Mouse (Mus musculus): ENCODE data around the gene Cpm. TPM values are rescaled to one million over a fixed set of nuclear protein-coding genes. Genes with fewer than 3 reads are reported as not detected.

Gene Cpm
- polyA plus RNA-seq, 1 experiment from 2014 or later, result 5.0 TPM

GRCm38 (mm10) chr10:117684298-117685170, 55.2 kb downstream of the Cpm start:
- Histone ChIP-seq H3K27me3 (ENCODE audit: control insufficient read depth, insufficient read depth, low read length) (no peaks in the 10 kb centered on the region), H3K36me3 (ENCODE audit: control insufficient read depth, insufficient read depth, low read length) (peaks cover 5% of the 10 kb centered on the region; the same call in 1 of the 2 replicates), H3K27ac (ENCODE audit: low read depth, low read length) (no peak overlapping the region), H3K9ac (ENCODE audit: low read length) (no peak overlapping the region), H3K4me1 (replicated peaks; ENCODE audit: control insufficient read depth, insufficient read depth, low read length) (no peaks in the 10 kb centered on the region), H3K4me3 (ENCODE audit: low read depth, low read length) (no peak overlapping the region), H3K4me2 (ENCODE audit: low read depth, low read length, severe bottlenecking) (no peak overlapping the region), H3K9me3 (ENCODE audit: control insufficient read depth, low read length) (no peaks in the 10 kb centered on the region)
- ATAC-seq (replicated peaks; ENCODE audit: low FRiP score) (no peak), DNase-seq (ENCODE audit: low spot score) (no peak)
- WGBS, result 91% methylated on average over 19 of the region's 19 CpGs

- Histone ChIP-seq H3K27ac (ENCODE audit: low read depth, low read length) (no peak overlapping the region), H3K36me3 (ENCODE audit: control insufficient read depth, insufficient read depth, low read length) (peaks cover 5% of the 10 kb centered on the region; the same call in 1 of the 2 replicates), H3K4me1 (replicated peaks; ENCODE audit: control insufficient read depth, insufficient read depth, low read length) (no peaks in the 10 kb centered on the region), H3K4me2 (ENCODE audit: low read depth, low read length, severe bottlenecking) (no peak overlapping the region), H3K4me3 (ENCODE audit: low read depth, low read length) (no peak overlapping the region), H3K9me3 (ENCODE audit: control insufficient read depth, low read length) (no peaks in the 10 kb centered on the region), H3K9ac (ENCODE audit: low read length) (no peak overlapping the region), H3K27me3 (ENCODE audit: control insufficient read depth, insufficient read depth, low read length) (no peaks in the 10 kb centered on the region)
- DNase-seq (ENCODE audit: low spot score), result no peak
- WGBS, result 93% methylated on average over 15 of the region's 15 CpGs
- ATAC-seq (replicated peaks; ENCODE audit: low FRiP score), result no peak
Observed at GRCm38 (mm10) chr10:117685171-117685848, 56.0 kb downstream of the Cpm start.

DNA sequence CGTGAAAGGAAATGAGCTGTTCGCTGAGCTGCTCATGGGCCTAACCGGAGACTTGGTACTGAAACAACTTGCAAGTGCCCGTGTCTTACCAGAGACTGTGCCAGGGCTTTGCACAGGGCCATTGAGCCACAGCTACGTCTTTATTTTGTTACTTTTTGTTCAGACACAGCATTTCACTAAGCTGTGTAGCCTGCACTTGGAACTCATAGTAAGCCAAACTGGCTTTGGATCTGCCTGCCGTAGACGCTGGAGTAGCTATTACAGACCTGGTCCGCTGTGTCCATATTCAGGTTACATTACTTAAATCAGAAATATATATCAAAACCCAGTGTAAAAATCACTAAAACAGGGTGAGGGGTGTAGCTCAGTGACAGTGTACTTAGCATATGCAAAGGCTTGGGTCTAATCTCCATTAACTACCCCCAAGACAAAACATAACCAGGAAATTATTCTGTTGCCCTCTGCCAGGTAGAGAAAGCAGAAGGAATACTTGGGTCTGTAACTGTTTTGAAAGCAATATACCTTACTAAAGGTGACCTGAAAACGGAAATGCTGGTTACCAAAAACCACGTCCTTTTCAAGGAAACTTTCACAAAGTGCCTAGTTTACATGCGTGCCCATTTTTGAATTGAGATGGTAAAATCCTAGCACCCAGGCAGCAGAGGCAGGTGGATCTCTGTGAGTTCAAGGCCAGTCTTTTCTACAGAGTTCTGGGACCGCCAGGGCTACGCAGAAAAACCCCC, 56.7 kb downstream of the Cpm start:
- 93% methylated on average over 13 of the region's 13 CpGs for WGBS

DNA sequence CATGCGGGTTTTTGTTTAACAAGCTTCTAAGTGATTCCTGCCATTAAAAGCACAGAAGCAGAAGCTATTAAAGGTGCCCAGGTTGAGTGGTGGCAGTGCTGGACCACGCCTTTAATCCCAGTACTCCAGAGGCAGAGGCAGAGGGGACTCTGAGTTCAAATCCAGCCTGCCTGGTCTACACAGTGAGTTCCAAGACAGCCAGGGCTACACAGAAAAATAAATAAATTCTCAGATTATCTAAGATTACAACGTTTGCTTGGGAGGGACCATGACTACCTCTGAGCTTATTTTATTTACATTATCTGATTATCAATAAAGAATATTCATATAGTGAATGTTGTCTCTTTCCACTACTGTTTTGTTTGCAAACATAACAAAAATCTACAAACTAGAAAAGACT, 57.7 kb downstream of the Cpm start:
- Histone ChIP-seq H3K4me2 (ENCODE audit: low read depth, low read length, severe bottlenecking) (no peak overlapping the region), H3K9ac (ENCODE audit: low read length) (no peak overlapping the region), H3K27ac (ENCODE audit: low read depth, low read length) (no peak overlapping the region), H3K27me3 (ENCODE audit: control insufficient read depth, insufficient read depth, low read length) (no peaks in the 10 kb centered on the region), H3K36me3 (ENCODE audit: control insufficient read depth, insufficient read depth, low read length) (peaks cover 9% of the 10 kb centered on the region; the same call in 1 of the 2 replicates), H3K4me1 (replicated peaks; ENCODE audit: control insufficient read depth, insufficient read depth, low read length) (no peaks in the 10 kb centered on the region), H3K9me3 (ENCODE audit: control insufficient read depth, low read length) (no peaks in the 10 kb centered on the region), H3K4me3 (ENCODE audit: low read depth, low read length) (no peak overlapping the region)
- DNase-seq (ENCODE audit: low spot score), result no peak
- no peak for ATAC-seq (replicated peaks; ENCODE audit: low FRiP score)
- WGBS, result 88% methylated on average over 3 of the region's 3 CpGs

More for the DNA sequence above, 56.7 kb downstream of the Cpm start:
- H3K9ac ChIP-seq (ENCODE audit: low read length), result no peak overlapping the region
- H3K4me2 ChIP-seq (ENCODE audit: low read depth, low read length, severe bottlenecking), result no peak overlapping the region
- ATAC-seq (replicated peaks; ENCODE audit: low FRiP score) (no peak), DNase-seq (ENCODE audit: low spot score) (no peak)
- no peaks in the 10 kb centered on the region for H3K9me3 ChIP-seq (ENCODE audit: control insufficient read depth, low read length)
- H3K27me3 ChIP-seq (ENCODE audit: control insufficient read depth, insufficient read depth, low read length), result no peaks in the 10 kb centered on the region
- H3K36me3 ChIP-seq (ENCODE audit: control insufficient read depth, insufficient read depth, low read length), result peaks cover 5% of the 10 kb centered on the region; the same call in 1 of the 2 replicates
- no peak overlapping the region for H3K4me3 ChIP-seq (ENCODE audit: low read depth, low read length)
- no peaks in the 10 kb centered on the region for H3K4me1 ChIP-seq (replicated peaks; ENCODE audit: control insufficient read depth, insufficient read depth, low read length)
- H3K27ac ChIP-seq (ENCODE audit: low read depth, low read length), result no peak overlapping the region

- H3K9me3 ChIP-seq (ENCODE audit: control insufficient read depth, low read length), result no peaks in the 10 kb centered on the region
- DNase-seq (ENCODE audit: low spot score), result no peak
- no peaks in the 10 kb centered on the region for H3K4me1 ChIP-seq (replicated peaks; ENCODE audit: control insufficient read depth, insufficient read depth, low read length)
- H3K4me2 ChIP-seq (ENCODE audit: low read depth, low read length, severe bottlenecking), result no peak overlapping the region
- 88% methylated on average over 7 of the region's 7 CpGs for WGBS
- no peak overlapping the region for H3K9ac ChIP-seq (ENCODE audit: low read length)
- no peak for ATAC-seq (replicated peaks; ENCODE audit: low FRiP score)
- H3K4me3 ChIP-seq (ENCODE audit: low read depth, low read length), result no peak overlapping the region
- H3K36me3 ChIP-seq (ENCODE audit: control insufficient read depth, insufficient read depth, low read length), result peaks cover 11% of the 10 kb centered on the region; the same call in 1 of the 2 replicates
- no peak overlapping the region for H3K27ac ChIP-seq (ENCODE audit: low read depth, low read length)
- H3K27me3 ChIP-seq (ENCODE audit: control insufficient read depth, insufficient read depth, low read length), result no peaks in the 10 kb centered on the region
Observed at GRCm38 (mm10) chr10:117687577-117687976, 58.3 kb downstream of the Cpm start.

- WGBS, result 89% methylated on average over 13 of the region's 13 CpGs
- H3K36me3 ChIP-seq (ENCODE audit: control insufficient read depth, insufficient read depth, low read length), result peaks cover 16% of the 10 kb centered on the region; the same call in 1 of the 2 replicates
- no peak overlapping the region for H3K27ac ChIP-seq (ENCODE audit: low read depth, low read length)
- H3K9me3 ChIP-seq (ENCODE audit: control insufficient read depth, low read length), result no peaks in the 10 kb centered on the region
- DNase-seq (ENCODE audit: low spot score), result no peak
- ATAC-seq (replicated peaks; ENCODE audit: low FRiP score), result peak; percentile 60; the same call in 1 of the 2 replicates
- no peaks in the 10 kb centered on the region for H3K27me3 ChIP-seq (ENCODE audit: control insufficient read depth, insufficient read depth, low read length)
- no peak overlapping the region for H3K4me3 ChIP-seq (ENCODE audit: low read depth, low read length)
- H3K4me1 ChIP-seq (replicated peaks; ENCODE audit: control insufficient read depth, insufficient read depth, low read length), result no peaks in the 10 kb centered on the region
- H3K9ac ChIP-seq (ENCODE audit: low read length), result no peak overlapping the region
- H3K4me2 ChIP-seq (ENCODE audit: low read depth, low read length, severe bottlenecking), result no peak overlapping the region
Observed at GRCm38 (mm10) chr10:117688204-117689151, 59.2 kb downstream of the Cpm start.

DNA sequence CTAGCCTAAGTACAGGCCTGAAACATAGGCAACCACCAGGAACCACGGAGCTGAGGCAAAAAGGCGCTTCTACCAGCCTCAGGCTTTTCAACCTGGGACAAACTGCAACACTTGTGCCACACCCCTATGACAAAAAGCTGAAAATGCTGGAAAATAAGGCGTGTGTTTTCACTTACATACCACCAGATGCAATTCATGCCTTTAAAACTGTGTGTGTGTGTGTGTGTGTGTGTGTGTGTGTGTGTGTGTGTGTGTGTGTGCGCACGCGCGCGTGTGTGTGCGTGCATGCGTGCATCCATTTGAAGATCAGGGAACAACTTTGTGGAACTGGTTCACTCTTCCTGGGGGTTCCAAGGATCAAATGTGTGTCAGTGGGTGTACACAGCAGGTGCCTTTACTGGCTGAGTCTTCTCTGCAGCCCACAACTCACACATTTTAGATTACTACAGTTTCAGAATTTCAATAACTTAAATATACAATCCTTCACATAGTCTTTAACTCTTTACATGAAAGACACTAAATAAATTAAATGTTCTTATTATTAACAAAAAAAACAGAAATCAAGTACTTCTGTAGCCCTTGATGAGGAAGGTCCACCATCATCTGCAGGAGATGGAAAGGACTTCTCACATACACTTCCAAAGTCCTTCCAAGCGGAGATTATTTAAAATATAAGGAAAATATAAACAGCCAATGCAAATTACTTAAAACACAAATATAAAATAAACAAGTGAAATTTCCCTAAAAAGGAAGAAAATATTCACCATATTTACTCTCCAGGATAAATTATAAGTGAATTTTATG, 60.2 kb downstream of the Cpm start:
- Histone ChIP-seq H3K36me3 (ENCODE audit: control insufficient read depth, insufficient read depth, low read length) (peaks cover 17% of the 10 kb centered on the region), H3K9me3 (ENCODE audit: control insufficient read depth, low read length) (no peaks in the 10 kb centered on the region), H3K4me1 (replicated peaks; ENCODE audit: control insufficient read depth, insufficient read depth, low read length) (no peaks in the 10 kb centered on the region), H3K9ac (ENCODE audit: low read length) (no peak overlapping the region), H3K4me2 (ENCODE audit: low read depth, low read length, severe bottlenecking) (no peak overlapping the region), H3K4me3 (ENCODE audit: low read depth, low read length) (no peak overlapping the region), H3K27ac (ENCODE audit: low read depth, low read length) (no peak overlapping the region), H3K27me3 (ENCODE audit: control insufficient read depth, insufficient read depth, low read length) (no peaks in the 10 kb centered on the region)
- WGBS, result 96% methylated on average over 11 of the region's 11 CpGs
- ATAC-seq (replicated peaks; ENCODE audit: low FRiP score) (no peak), DNase-seq (ENCODE audit: low spot score) (no peak)
